ENCODE assay signal across 25 mouse cellular contexts in genomic region chr8:48313985-48314368, GRCm38 (mm10).
DNase-seq lines count a peak whose midpoint lies in the region; ATAC-seq and TF ChIP-seq lines count a peak whose summit lies in the region.
"Had no signal": no experiment of that assay in that cellular context is flagged by ENCODE, and none has a peak within 500 bp of the region (broad histone marks: within the 10 kb centered on the region; RNA-seq: fewer than 3 reads in every experiment).

No protein-coding gene starts in this region.

- H3K36me3 ChIP-seq in forebrain, embryonic 13.5 days (ENCODE audit: poor library complexity, severe bottlenecking) = no peaks in the 10 kb centered on the region
- H3K36me3 ChIP-seq in forebrain, embryonic 11.5 days (ENCODE audit: control insufficient read depth, insufficient read depth, low read length) = no peaks in the 10 kb centered on the region
- H3K36me3 ChIP-seq in midbrain, embryonic 13.5 days = no peaks in the 10 kb centered on the region
- no peaks in the 10 kb centered on the region; the same call in 1 of the 2 replicates for H3K36me3 ChIP-seq in midbrain, embryonic 11.5 days (ENCODE audit: control insufficient read depth, insufficient read depth, low read length)
- H3K36me3 ChIP-seq in forebrain, embryonic 16.5 days (ENCODE audit: control insufficient read depth, insufficient read depth) = no peaks in the 10 kb centered on the region
- H3K36me3 ChIP-seq: G1E; heart, embryonic 15.5 days; intestine, embryonic 15.5 days; limb, embryonic 15.5 days; liver, embryonic 13.5 days had no signal

- H3K27me3 ChIP-seq in forebrain, embryonic 13.5 days = no peaks in the 10 kb centered on the region
- no peaks in the 10 kb centered on the region for H3K27me3 ChIP-seq in forebrain, embryonic 11.5 days (ENCODE audit: control insufficient read depth, insufficient read depth, low read length)
- H3K27me3 ChIP-seq in midbrain, embryonic 13.5 days = no peaks in the 10 kb centered on the region
- no peaks in the 10 kb centered on the region for H3K27me3 ChIP-seq in midbrain, embryonic 11.5 days (ENCODE audit: control insufficient read depth, insufficient read depth, low read length)
- H3K27me3 ChIP-seq in forebrain, embryonic 16.5 days (replicated peaks; ENCODE audit: control insufficient read depth, insufficient read depth, low read length) = no peaks in the 10 kb centered on the region
- H3K27me3 ChIP-seq: heart, embryonic 15.5 days; intestine, embryonic 15.5 days; limb, embryonic 15.5 days; liver, embryonic 13.5 days had no signal

- no peak overlapping the region for H3K4me3 ChIP-seq in forebrain, embryonic 13.5 days
- no peak overlapping the region for H3K4me3 ChIP-seq in forebrain, embryonic 11.5 days (ENCODE audit: low read depth, low read length)
- H3K4me3 ChIP-seq in midbrain, embryonic 13.5 days (replicated peaks) = no peak overlapping the region
- no peak overlapping the region for H3K4me3 ChIP-seq in midbrain, embryonic 11.5 days (ENCODE audit: low read depth, low read length)
- no peak overlapping the region for H3K4me3 ChIP-seq in forebrain, embryonic 16.5 days (replicated peaks; ENCODE audit: low read length)
- H3K4me3 ChIP-seq: erythroblast, embryonic 14.5 days; heart, embryonic 10.5 days; heart, embryonic 15.5 days; intestine, embryonic 15.5 days; limb, embryonic 10.5 days; limb, embryonic 15.5 days; liver, embryonic 13.5 days had no signal

- no peak overlapping the region for H3K27ac ChIP-seq in forebrain, embryonic 13.5 days
- H3K27ac ChIP-seq in forebrain, embryonic 11.5 days (ENCODE audit: low read depth, low read length) = no peak overlapping the region
- no peak overlapping the region for H3K27ac ChIP-seq in midbrain, embryonic 13.5 days
- no peak overlapping the region for H3K27ac ChIP-seq in midbrain, embryonic 11.5 days (ENCODE audit: low read depth, low read length)
- H3K27ac ChIP-seq in forebrain, embryonic 16.5 days (ENCODE audit: low read length) = no peak overlapping the region
- H3K27ac ChIP-seq: heart, embryonic 10.5 days; heart, embryonic 15.5 days; intestine, embryonic 15.5 days; limb, embryonic 10.5 days; limb, embryonic 15.5 days; liver, embryonic 13.5 days; macrophage had no signal

- no peak for TF ChIP-seq POLR2A in brain, embryonic 14.5 days (IDR thresholded peaks at IDR 0.05; ENCODE audit: borderline replicate concordance, extremely low read depth, insufficient read depth, insufficient read length, poor library complexity, severe bottlenecking)

- H3K9ac ChIP-seq in forebrain, embryonic 13.5 days = no peak overlapping the region
- H3K9ac ChIP-seq in forebrain, embryonic 11.5 days (ENCODE audit: low read length) = no peak overlapping the region
- no peak overlapping the region for H3K9ac ChIP-seq in midbrain, embryonic 13.5 days (replicated peaks)
- H3K9ac ChIP-seq in midbrain, embryonic 11.5 days (ENCODE audit: low read length) = no peak overlapping the region
- no peak overlapping the region for H3K9ac ChIP-seq in forebrain, embryonic 16.5 days (replicated peaks; ENCODE audit: low read depth, low read length)
- H3K9ac ChIP-seq: heart, embryonic 15.5 days; intestine, embryonic 15.5 days; limb, embryonic 15.5 days; liver, embryonic 13.5 days had no signal

- 71% methylated on average over 5 of the region's 5 CpGs for WGBS in forebrain, embryonic 13.5 days
- WGBS in forebrain, embryonic 11.5 days = 80% methylated on average over 5 of the region's 5 CpGs
- 62% methylated on average over 5 of the region's 5 CpGs for WGBS in midbrain, embryonic 13.5 days
- 83% methylated on average over 5 of the region's 5 CpGs for WGBS in midbrain, embryonic 11.5 days
- WGBS in forebrain, embryonic 16.5 days = 44% methylated on average over 5 of the region's 5 CpGs

- H3K4me2 ChIP-seq in forebrain, embryonic 13.5 days = no peak overlapping the region
- no peak overlapping the region for H3K4me2 ChIP-seq in forebrain, embryonic 11.5 days (ENCODE audit: low read depth, low read length, severe bottlenecking)
- no peak overlapping the region for H3K4me2 ChIP-seq in midbrain, embryonic 13.5 days (replicated peaks)
- no peak overlapping the region for H3K4me2 ChIP-seq in midbrain, embryonic 11.5 days
- H3K4me2 ChIP-seq in forebrain, embryonic 16.5 days (ENCODE audit: low read length) = no peak overlapping the region
- H3K4me2 ChIP-seq: heart, embryonic 15.5 days; intestine, embryonic 15.5 days; limb, embryonic 15.5 days; liver, embryonic 13.5 days had no signal

- no peaks in the 10 kb centered on the region for H3K9me3 ChIP-seq in forebrain, embryonic 13.5 days (replicated peaks)
- no peaks in the 10 kb centered on the region for H3K9me3 ChIP-seq in forebrain, embryonic 11.5 days (ENCODE audit: control insufficient read depth, low read length)
- no peaks in the 10 kb centered on the region for H3K9me3 ChIP-seq in midbrain, embryonic 13.5 days
- no peaks in the 10 kb centered on the region for H3K9me3 ChIP-seq in midbrain, embryonic 11.5 days (ENCODE audit: control insufficient read depth, low read length)
- H3K9me3 ChIP-seq in forebrain, embryonic 16.5 days (ENCODE audit: control insufficient read depth, low read length) = no peaks in the 10 kb centered on the region
- H3K9me3 ChIP-seq: heart, embryonic 10.5 days; heart, embryonic 15.5 days; intestine, embryonic 15.5 days; limb, embryonic 10.5 days; limb, embryonic 15.5 days; liver, embryonic 13.5 days had no signal

- peak; percentile 48; the same call in 1 of the 2 replicates for ATAC-seq in forebrain, embryonic 13.5 days
- no peak for ATAC-seq in forebrain, embryonic 11.5 days (replicated peaks; ENCODE audit: low FRiP score)
- peak; percentile 44; the same call in 1 of the 2 replicates for ATAC-seq in midbrain, embryonic 13.5 days
- ATAC-seq in midbrain, embryonic 11.5 days (ENCODE audit: low FRiP score) = no peak
- ATAC-seq in forebrain, embryonic 16.5 days = peak; percentile 37; the same call in 1 of the 2 replicates
- ATAC-seq: intestine, embryonic 15.5 days; Patski had no signal

- peaks cover 46% of the 10 kb centered on the region for H3K4me1 ChIP-seq in forebrain, embryonic 13.5 days
- H3K4me1 ChIP-seq in forebrain, embryonic 11.5 days (replicated peaks; ENCODE audit: control insufficient read depth, insufficient read depth, low read length) = peaks cover 13% of the 10 kb centered on the region
- peaks cover 46% of the 10 kb centered on the region for H3K4me1 ChIP-seq in midbrain, embryonic 13.5 days (replicated peaks)
- H3K4me1 ChIP-seq in midbrain, embryonic 11.5 days (ENCODE audit: control insufficient read depth, insufficient read depth, low read length) = peaks cover 20% of the 10 kb centered on the region
- peaks cover 44% of the 10 kb centered on the region for H3K4me1 ChIP-seq in forebrain, embryonic 16.5 days (replicated peaks; ENCODE audit: control insufficient read depth, insufficient read depth, low read length)
- H3K4me1 ChIP-seq: intestine, embryonic 15.5 days; liver, embryonic 13.5 days had no signal

- no peak for TF ChIP-seq CTCF in brain, embryonic 14.5 days (IDR thresholded peaks at IDR 0.05; ENCODE audit: borderline replicate concordance, extremely low read depth, insufficient read depth, insufficient read length)

- no peak for DNase-seq in forebrain, embryonic 11.5 days (ENCODE audit: low spot score)
- DNase-seq in midbrain, embryonic 11.5 days (ENCODE audit: low spot score, missing footprints) = no peak
- DNase-seq in brain, embryonic 14.5 days (ENCODE audit: low read depth) = peak; percentile 67
- no peak for DNase-seq in MN1 (ENCODE audit: low spot score)
- DNase-seq: adrenal gland, postnatal 14 days; cerebellum, adult 11-12 months; cerebellum, adult 9-11 months; kidney, adult 2 months; liver, embryonic 13.5 days; lung, adult 2 months; lung, postnatal 10 days; thymus, adult 2 months; thymus, postnatal 36 days had no signal

Comparison
In these comparisons a context has a peak if more than half of its experiments do, and no peak if none do; other contexts are left out.
1. ATAC-seq: peak in forebrain, embryonic 13.5 days (single experiment), midbrain, embryonic 13.5 days (single experiment) and forebrain, embryonic 16.5 days (single experiment); none in forebrain, embryonic 11.5 days (single experiment) and midbrain, embryonic 11.5 days (single experiment).